Mouse (Mus musculus) CH12.LX (cell line): ENCODE measurements at regions not wholly inside any gene's neighbourhood (a gene's known extent, or its start where the extent isn't known, plus 50 kb on each side); places are given as distances from the start of the nearest gene placed in this dataset.

ENCODE experiments used
- DNase-seq: peaks from one replicate; pipeline ENCODE4 v3.0.0-alpha.2; 2013; ENCODE audit errors: extremely low read depth
- H3K27ac ChIP-seq: 2 replicates; pipeline ENCODE4 v1.5.1; 2012; ENCODE audit warnings: low read depth, mild to moderate bottlenecking, control low read depth, moderate library complexity; ENCODE audit not compliant: insufficient read depth
- H3K27me3 ChIP-seq: replicated peaks from 2 replicates; pipeline ENCODE3; 2012; ENCODE audit warnings: inconsistent platforms
- H3K36me3 ChIP-seq, 2 experiments: replicated peaks in 1 of 2; 2 replicates each; pipeline versions ENCODE3 to v1.6.1; 2012; ENCODE audit warnings: inconsistent platforms in 1 of 2, low read length in 1 of 2, mild to moderate bottlenecking in 1 of 2, mixed read lengths in 1 of 2, moderate library complexity in 1 of 2; ENCODE audit not compliant: control insufficient read depth in 1 of 2, insufficient read depth in 1 of 2
- H3K4me1 ChIP-seq, 2 experiments: 2 replicates each; pipeline ENCODE4 v1.6.1; 2012; ENCODE audit warnings: inconsistent platforms in 1 of 2, moderate library complexity in 1 of 2; ENCODE audit not compliant: insufficient read depth in 2 of 2, control insufficient read depth in 1 of 2
- H3K4me2 ChIP-seq: 2 replicates; pipeline ENCODE4 v1.6.1; 2012; ENCODE audit warnings: low read depth, mild to moderate bottlenecking, control low read depth; ENCODE audit not compliant: poor library complexity, insufficient read depth, severe bottlenecking
- H3K4me3 ChIP-seq, 3 experiments: fragments of 150-350 bp in 1 of 3; sonication (generic) in 1 of 3; replicated peaks in 1 of 3; 2 replicates each; pipeline versions ENCODE3 to v1.5.1; 2011 to 2012; ENCODE audit warnings: low read depth in 2 of 3, low read length in 2 of 3, mild to moderate bottlenecking in 2 of 3, moderate library complexity in 2 of 3, control low read depth in 1 of 3, improper control_type of control experiment in 1 of 3, inconsistent platforms in 1 of 3, mixed read lengths in 1 of 3; ENCODE audit not compliant: poor library complexity in 1 of 3
- H3K79me2 ChIP-seq: replicated peaks from 2 replicates; pipeline ENCODE4 v1.6.1; 2012; ENCODE audit warnings: mild to moderate bottlenecking, moderate library complexity; ENCODE audit not compliant: control insufficient read depth, poor library complexity, insufficient read depth, severe bottlenecking; ENCODE audit errors: extremely low read depth
- H3K9ac ChIP-seq: 2 replicates; pipeline ENCODE4 v1.6.1; 2012; ENCODE audit warnings: low read depth, mild to moderate bottlenecking, control low read depth, moderate library complexity; ENCODE audit not compliant: insufficient read depth
- H3K9me3 ChIP-seq: replicated peaks from 2 replicates; pipeline ENCODE3; 2012; ENCODE audit warnings: low read length, inconsistent platforms, mixed read lengths
- BHLHE40 ChIP-seq: IDR thresholded peaks from 2 replicates; pipeline ENCODE4 v1.6.1; 2011; ENCODE audit warnings: mild to moderate bottlenecking, low read depth, low read length, improper control_type of control experiment
- CTCF ChIP-seq, 2 experiments: IDR thresholded peaks in 1 of 2; conservative IDR thresholded peaks in 1 of 2; 2 replicates each; pipeline ENCODE4 v1.5.1; 2011 to 2012; ENCODE audit warnings: low read depth in 2 of 2, low read length in 2 of 2, improper control_type of control experiment in 1 of 2, inconsistent platforms in 1 of 2, mild to moderate bottlenecking in 1 of 2, moderate library complexity in 1 of 2
- E2F4 ChIP-seq: IDR thresholded peaks from 2 replicates; pipeline ENCODE4 v1.6.1; 2011; ENCODE audit warnings: low read depth, low read length, improper control_type of control experiment; ENCODE audit not compliant: insufficient replicate concordance
- IRF4 ChIP-seq: IDR thresholded peaks from 2 replicates; pipeline ENCODE4 v1.6.1; 2014; ENCODE audit warnings: low read depth, mild to moderate bottlenecking, inconsistent platforms, low read length, improper control_type of control experiment
- JUN ChIP-seq: IDR thresholded peaks from 2 replicates; pipeline ENCODE4 v1.6.1; 2011; ENCODE audit warnings: low read depth, mild to moderate bottlenecking, low read length, improper control_type of control experiment, moderate library complexity; ENCODE audit not compliant: insufficient read depth
- JUND ChIP-seq: conservative IDR thresholded peaks from 2 replicates; pipeline ENCODE4 v1.6.1; 2011; ENCODE audit warnings: low read depth, low read length, improper control_type of control experiment
- MAFK ChIP-seq: IDR thresholded peaks from 2 replicates; pipeline ENCODE4 v1.6.1; 2011; ENCODE audit warnings: low read length, improper control_type of control experiment; ENCODE audit not compliant: insufficient replicate concordance
- NRF1 ChIP-seq: IDR thresholded peaks from 2 replicates; pipeline ENCODE4 v1.6.1; 2014; ENCODE audit warnings: low read depth, mild to moderate bottlenecking, inconsistent platforms, low read length, improper control_type of control experiment, moderate library complexity
- RAD21 ChIP-seq: IDR thresholded peaks from 2 replicates; pipeline ENCODE4 v1.6.1; 2011; ENCODE audit warnings: low read depth, mild to moderate bottlenecking, low read length, improper control_type of control experiment, moderate library complexity
- SIN3A ChIP-seq: IDR thresholded peaks from 2 replicates; pipeline ENCODE4 v1.6.1; 2012; ENCODE audit warnings: low read length, improper control_type of control experiment, inconsistent platforms
- SMC3 ChIP-seq: IDR thresholded peaks from 2 replicates; pipeline ENCODE4 v1.6.1; 2011; ENCODE audit warnings: low read depth, low read length, improper control_type of control experiment
- TCF12 ChIP-seq: IDR thresholded peaks from 2 replicates; pipeline ENCODE4 v1.6.1; 2014; ENCODE audit warnings: low read depth, mild to moderate bottlenecking, inconsistent platforms, low read length, improper control_type of control experiment
- USF2 ChIP-seq: conservative IDR thresholded peaks from 2 replicates; pipeline ENCODE4 v1.6.1; 2011; ENCODE audit warnings: low read depth, low read length, improper control_type of control experiment
- ZKSCAN1 ChIP-seq: IDR thresholded peaks from 2 replicates; pipeline ENCODE4 v1.6.1; 2012; ENCODE audit warnings: low read depth, inconsistent platforms, low read length, improper control_type of control experiment, borderline replicate concordance
- ZNF384 ChIP-seq: IDR thresholded peaks from 2 replicates; pipeline ENCODE4 v1.6.1; 2012; ENCODE audit warnings: low read depth, low read length, improper control_type of control experiment, inconsistent platforms
- dilution Hi-C: fragments of 300-500 bp; cut with MboI; formaldehyde crosslinking; loops from 2 replicates; pipeline ENCODE4 v1.14.3; 2020; ENCODE audit warnings: low sequenced_read_pairs; ENCODE audit not compliant: extremely low pct_unique_long_range_greater_than_20kb, extremely low pct_ligation_motif_present
- in situ Hi-C: fragments of 300-500 bp; cut with MboI; formaldehyde crosslinking; loops from 3 replicates; pipeline ENCODE4 v1.14.3; 2019; ENCODE audit warnings: low sequenced_read_pairs, low pct_ligation_motif_present, low pct_unique_long_range_greater_than_20kb, mixed read lengths

DNA sequence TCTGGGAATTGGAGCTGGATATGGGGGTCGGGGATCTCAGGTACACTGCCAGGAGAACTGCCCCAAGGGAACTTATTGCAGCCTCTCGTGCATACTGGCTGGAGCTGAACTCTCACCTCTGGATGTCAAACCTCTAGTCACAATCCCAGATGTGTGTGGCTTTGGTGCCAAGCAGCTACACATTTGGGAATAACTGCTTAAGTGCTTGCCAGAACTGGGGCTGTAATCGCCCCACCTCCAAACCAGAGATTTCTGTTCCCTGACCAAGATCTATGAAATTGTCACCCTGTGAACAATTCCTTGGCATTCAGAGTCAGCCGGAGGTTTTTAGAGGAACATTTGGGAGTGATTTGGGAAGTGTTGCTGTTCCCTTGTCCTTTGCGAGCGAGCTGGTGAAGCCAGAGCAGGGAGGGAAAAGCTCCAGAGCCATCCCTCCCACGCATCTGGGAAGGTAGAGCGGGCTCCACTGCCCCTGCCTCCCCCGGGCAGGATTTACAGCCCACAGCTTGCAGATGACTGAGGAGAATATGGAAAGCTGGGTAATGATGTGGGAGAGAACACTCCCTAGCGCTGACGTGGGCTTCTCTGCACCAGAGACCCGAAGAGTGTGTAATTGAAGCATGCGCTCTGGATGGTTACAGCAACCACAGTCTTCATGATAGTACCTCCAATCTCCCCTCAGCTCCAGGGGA is 336.1 kb downstream of the Rps24 start:
- no peak for TF ChIP-seq JUND
- no peak for TF ChIP-seq USF2
- TF ChIP-seq BHLHE40 = no peak
- TF ChIP-seq SMC3 = no peak
- TF ChIP-seq SIN3A = no peak
- TF ChIP-seq JUN = no peak
- no peak for TF ChIP-seq IRF4
- TF ChIP-seq MAFK = no peak
- no peak for TF ChIP-seq RAD21
- TF ChIP-seq NRF1 = no peak
- TF ChIP-seq TCF12 = no peak
- TF ChIP-seq ZKSCAN1 = no peak
- TF ChIP-seq ZNF384 = no peak
- TF ChIP-seq E2F4 = no peak
- no peak for TF ChIP-seq CTCF (conservative IDR thresholded peaks at IDR 0.05 in 1 of 2, IDR thresholded peaks at IDR 0.05 in 1 of 2; ENCODE audit: low read depth in 2 of 2, low read length in 2 of 2)
- Histone ChIP-seq H3K9me3 (no peaks in the 10 kb centered on the region), H3K27me3 (peaks cover 9% of the 10 kb centered on the region), H3K4me2 (no peak overlapping the region), H3K4me1 (no peaks in the 10 kb centered on the region), H3K4me3 (no peak overlapping the region), H3K79me2 (no peaks in the 10 kb centered on the region), H3K9ac (no peak overlapping the region), H3K27ac (no peak overlapping the region), H3K36me3 (no peaks in the 10 kb centered on the region)
- dilution Hi-C loops (no loop called here), in situ Hi-C loops (no loop called here)
- DNase-seq = no peak

DNA sequence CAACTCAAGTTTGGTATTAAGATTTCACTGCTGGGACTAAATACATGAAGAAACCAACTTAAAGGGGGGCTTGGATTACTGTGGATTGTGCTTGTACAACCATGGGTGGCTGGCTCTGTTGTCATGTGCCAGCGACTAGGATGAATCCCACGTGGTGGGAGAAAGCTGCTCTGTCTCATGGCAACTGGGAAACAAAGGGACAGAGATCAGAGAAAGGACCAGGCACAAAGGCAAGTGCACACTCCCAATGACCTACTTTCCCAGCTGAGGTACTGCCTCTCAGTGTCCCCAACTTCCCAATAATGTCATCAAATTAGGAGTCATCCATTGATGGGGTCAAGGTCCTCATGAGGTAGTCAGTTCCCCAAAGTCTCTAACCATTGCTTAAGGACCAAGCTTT is 337.4 kb downstream of the Rps24 start:
- Histone ChIP-seq H3K27me3 (peaks cover 9% of the 10 kb centered on the region), H3K4me3 (no peak overlapping the region), H3K4me1 (no peaks in the 10 kb centered on the region), H3K9ac (no peak overlapping the region), H3K27ac (no peak overlapping the region), H3K79me2 (no peaks in the 10 kb centered on the region), H3K9me3 (no peaks in the 10 kb centered on the region), H3K4me2 (no peak overlapping the region), H3K36me3 (no peaks in the 10 kb centered on the region)
- TF ChIP-seq ZNF384 (no peak), USF2 (no peak)
- dilution Hi-C loops = no loop called here
- in situ Hi-C loops = no loop called here
- no peak for DNase-seq
